Mouse (Mus musculus) ovary, postnatal 14 days (tissue): ENCODE measurements around the gene Zbtb20.
A peak's percentile ranks its signal among the peaks of the same experiment; 100 is the strongest.

Experiments used
- DNase-seq: peaks from one replicate; pipeline ENCODE4 v3.0.0; 2022; ENCODE audit warnings: low spot score

Gene Zbtb20

DNA sequence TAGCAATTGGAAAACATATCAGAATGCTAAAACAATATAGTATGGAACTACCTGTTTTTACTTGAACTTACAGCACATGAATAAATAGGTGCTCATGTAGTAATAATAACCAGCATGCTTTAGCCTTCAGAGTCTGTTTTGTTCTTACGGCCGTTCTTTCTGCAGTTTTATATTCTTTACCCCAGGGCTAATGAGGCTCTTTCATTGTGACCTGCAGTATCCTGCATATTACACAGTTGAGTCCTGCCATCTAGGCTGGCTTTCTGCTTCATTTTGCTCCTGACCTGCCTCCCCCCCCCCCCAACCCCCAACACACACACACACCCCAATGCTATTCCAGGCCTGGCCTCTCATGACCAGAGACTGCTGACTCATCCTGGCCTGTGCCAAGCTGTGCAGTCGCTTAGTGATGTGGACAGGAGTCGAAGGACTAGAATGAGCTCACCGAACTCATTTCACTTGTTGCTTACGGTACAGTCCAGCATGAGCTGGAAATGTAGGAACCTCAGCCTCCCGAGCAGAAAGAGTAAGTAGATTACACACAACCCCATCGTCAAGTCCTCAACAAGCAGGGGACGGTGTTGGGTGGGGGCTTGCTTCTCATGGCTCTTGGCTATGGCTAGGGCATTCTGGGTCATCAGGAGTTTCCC, 487.1 kb downstream of the Zbtb20 start:
- DNase-seq, result peak; percentile 40

GRCm38 (mm10) chr16:43363316-43363715, 487.6 kb downstream of the Zbtb20 start:
- no peak for DNase-seq

DNA sequence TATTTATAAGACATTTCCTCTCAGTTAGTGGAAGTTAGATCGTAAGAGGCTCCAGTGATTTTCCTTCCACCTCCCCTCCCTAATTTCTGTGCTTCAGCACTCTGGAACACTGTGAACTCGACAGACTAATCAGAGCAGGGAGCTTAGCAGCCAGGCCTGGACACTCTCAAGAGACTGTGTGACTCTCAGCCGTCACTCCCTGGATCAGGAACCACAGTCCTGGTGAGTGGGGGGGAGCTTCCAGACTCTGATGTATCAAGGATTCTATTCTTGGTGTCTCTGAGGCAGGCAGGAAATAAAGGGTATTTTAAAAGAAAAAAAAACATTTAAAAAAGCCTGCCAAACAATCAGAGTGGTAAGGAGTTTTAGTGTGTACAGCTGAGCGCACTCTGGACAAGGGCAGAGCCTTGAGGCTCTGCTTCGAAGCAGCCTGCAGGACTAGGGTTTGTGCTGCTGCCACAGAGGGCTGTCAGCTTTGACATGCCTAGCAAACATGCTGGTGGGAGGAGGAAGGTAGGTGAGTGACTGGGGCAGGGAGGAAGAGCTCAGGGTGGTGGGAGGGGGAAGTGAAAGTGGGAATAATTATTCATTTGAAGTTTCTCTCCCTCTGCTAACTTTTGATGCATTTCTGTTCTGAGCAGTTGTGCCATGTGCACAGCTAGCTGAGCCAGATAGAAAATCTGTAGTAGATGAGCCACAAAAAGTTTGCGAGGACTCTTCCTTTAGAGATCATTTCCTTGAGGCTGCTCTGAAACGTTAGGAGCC, 488.3 kb downstream of the Zbtb20 start:
- peak; percentile 45 for DNase-seq

DNA sequence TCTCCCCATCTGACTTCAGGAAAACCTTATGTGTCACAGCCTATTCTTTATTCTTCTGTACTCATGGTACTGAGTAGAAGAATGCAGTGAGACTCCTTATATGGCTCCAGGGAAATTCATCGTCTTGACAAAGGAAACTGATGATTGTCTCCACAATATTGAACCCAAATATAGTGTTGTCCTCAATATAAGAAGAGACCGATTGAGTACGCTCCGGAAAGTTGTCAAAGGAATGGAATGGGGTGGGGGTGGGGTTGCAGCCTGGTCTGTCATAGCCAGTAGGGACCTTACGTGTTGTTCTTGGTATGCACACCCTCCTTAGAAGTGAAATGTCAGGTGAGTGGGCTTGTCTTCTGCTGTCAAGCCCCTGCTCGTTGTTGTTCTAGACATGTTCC, 488.8 kb downstream of the Zbtb20 start:
- no peak for DNase-seq

- DNase-seq, result no peak
These were observed 489.6 kb downstream of the Zbtb20 start for GRCm38 (mm10) chr16:43365277-43365676.

GRCm38 (mm10) chr16:43370496-43371020, 494.9 kb downstream of the Zbtb20 start:
- DNase-seq, result no peak

DNA sequence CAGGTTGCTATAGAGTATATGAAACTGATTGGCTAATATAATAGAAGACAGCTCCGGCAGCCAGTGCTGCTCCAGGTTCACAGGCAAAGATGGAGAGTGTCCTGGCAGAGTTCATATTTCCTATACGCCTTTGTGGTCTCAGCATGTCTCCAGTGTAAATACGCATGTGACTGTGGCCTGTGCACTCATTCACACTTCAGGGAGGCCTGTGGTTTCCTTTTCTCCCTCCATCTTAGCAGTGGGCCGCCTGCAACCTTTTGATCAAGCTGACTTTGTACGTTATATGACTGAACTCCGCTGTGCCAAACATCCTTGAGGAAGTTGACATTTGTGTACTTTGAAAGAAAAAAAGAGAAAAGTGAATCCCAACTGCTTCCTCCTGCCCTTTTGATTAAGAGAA, 501.1 kb downstream of the Zbtb20 start:
- no peak for DNase-seq

DNA sequence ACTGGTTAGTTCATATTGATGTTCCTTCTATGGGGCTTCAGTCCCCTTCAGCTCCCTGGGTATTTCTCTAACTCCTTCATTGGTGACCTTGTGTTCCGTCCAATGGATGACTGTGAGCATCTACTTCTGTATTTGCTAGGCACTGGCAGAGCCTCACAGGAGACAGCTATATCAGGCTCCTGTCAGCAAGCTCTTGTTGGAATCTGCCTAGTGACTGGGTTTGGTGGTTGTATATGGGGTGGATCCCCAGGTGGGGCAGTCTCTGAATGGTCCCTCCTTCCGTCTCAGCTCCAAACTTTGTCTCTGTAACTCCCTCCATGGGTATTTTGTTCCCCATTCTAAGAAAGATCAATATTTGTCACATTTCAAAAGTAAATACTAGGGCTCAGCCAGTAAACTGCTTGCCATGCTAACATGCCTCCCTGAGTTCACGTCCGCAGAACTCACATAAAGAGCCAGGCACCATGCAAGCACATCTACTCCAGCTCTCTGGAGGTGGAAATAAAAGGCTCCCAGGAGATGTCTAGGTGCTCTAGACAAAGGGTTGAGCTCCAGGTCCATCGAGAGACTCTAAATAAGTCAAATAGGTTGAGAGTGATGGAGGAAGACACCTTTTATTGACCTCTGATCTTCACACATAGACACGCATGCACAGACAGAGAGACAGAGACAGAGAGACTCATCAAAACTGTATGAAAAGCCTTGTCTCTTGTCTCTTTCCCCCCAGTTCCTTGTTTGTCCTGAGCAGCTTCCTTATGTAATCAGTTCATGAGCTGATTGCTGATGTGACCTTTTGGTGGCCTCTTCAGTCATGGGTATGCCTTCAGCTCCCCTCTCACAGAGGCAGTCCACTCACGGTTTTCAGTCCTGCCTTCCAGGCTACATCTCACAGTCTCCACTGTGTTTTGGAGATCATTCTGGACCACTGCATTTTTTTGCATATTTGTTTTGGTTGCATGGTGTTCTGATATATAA, 504.0 kb downstream of the Zbtb20 start:
- DNase-seq, result no peak

DNA sequence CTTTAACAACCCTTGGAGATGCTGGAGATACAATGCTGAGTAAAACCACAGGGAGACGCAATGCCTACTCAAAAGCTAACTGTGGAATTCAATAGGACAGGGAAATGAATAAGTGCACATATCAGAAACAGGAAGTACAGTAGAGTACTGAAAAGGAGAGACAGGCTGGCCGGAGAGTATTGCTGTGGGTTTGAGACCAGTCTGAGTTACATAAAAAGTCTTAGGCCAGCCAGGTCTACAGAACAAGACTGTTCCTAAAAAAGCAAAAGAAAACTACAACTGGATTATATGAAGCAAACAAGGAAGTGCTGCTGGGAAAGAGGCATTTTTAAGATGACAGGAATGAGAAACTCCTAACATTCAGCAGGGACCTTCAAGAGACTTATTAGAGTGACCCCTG, 505.5 kb downstream of the Zbtb20 start:
- no peak for DNase-seq

- DNase-seq, result no peak
These were observed 507.6 kb downstream of the Zbtb20 start for GRCm38 (mm10) chr16:43383149-43383740.

- no peak for DNase-seq
These were observed 509.4 kb downstream of the Zbtb20 start for GRCm38 (mm10) chr16:43384953-43385619.

DNA sequence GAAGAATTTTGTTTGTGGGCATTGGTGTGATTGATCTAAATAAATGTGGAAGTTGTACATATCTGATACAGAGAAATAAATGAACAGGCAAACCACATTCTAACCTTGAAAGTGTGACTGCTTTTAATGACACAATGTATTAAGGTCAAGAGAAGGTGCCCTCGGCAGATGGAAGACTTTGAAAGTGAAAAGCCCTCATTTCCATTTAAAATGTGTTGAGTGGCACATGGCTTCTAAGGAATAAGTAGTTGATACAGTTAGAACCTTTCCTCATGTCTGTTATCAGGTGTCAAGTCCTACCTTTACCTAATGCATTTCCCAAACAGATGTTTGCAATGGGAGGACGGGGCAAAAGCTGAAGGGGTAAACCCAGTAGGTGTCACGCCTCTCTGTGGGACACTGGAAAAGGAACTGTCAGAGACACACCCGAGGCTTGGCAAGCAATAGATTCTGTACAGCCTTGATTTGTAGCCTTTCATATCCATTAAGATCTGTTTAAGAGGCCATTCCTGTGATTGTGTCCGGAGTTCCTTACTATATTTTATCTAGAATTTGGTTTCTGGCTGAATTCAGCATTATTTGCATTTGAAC, 510.0 kb downstream of the Zbtb20 start:
- DNase-seq, result no peak

DNA sequence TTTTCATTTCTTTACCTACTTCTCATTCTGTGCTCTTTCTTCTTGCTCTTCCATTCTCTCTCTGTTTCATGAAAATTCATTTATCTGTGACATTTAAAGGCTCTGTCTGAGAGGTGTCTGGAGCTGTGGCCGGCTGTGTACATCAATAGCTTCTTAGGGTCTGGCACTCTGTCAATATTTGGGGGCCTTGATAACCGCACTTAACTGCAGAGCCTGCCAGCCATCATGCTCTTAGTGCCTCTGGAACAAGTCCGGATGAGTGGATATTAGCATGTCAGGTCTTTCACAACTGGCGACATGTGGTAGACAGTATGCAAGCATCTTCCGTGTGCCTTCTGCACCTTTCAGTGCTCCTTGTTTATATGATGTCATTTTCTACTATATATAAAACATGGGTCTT, 510.7 kb downstream of the Zbtb20 start:
- DNase-seq, result no peak

DNA sequence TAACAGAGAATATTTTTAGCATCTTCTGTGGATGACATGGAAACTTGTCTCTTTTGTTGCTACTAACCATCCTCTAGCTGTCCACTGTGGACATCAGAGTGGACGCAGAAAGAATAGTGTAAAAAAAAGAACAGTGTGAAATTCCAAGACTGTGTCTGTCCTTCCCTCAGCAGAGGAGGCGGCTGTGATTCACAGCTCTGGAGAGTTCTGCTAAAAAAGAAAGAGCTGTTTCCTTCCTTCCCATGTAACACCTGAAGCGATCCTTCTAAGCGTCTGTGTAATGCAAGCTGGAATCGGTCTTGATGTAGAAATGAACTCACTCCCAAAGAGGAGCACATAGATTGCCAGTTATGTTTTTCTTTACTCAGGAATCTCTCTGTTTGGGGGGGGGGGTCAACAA, 512.7 kb downstream of the Zbtb20 start:
- no peak for DNase-seq

DNA sequence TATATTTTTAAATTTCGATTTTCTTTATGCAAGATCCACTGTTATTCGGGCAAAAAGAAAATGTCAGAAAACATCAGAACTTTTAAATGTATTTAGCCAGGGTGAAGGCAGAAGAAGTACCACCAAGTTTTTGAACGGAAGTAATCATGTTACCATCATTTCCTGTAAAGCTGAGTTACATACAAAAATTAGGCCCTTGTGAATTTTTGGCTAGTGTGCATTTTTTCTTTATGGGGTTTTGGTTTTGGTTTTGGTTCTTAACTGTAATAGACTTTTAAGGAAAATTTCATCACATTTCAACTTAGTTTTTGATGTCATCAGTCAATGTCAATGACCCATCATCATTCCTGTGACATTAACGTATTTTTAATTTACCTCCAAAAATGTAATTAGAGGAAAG, 514.7 kb downstream of the Zbtb20 start:
- no peak for DNase-seq

- no peak for DNase-seq
These were observed 517.7 kb downstream of the Zbtb20 start for GRCm38 (mm10) chr16:43393382-43393781.

DNA sequence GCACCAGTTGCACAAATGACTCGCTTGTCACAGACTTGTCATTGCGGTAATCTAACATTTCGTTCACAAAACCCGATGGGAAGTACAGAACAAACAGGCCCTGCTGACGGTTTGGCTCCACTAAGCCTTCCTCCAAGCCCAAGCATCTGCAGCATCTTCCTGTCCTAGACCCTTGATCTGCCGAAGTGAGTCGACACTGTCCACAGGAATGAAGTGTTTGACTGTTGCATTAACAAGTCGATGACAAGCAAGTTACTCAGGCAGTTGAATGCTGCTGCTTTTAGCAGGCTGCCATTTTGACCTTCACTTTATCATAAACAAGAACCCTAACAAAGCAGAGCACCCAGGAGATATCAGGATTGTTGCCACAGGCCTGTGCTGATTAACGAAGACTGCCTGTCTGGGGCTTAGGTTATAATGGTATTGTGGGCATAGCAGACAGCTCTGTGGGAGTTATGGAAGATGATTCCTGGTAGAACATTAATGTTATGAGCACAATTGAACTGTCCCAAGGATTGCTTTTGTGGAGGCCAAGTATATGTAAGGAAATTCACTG, 518.4 kb downstream of the Zbtb20 start:
- DNase-seq, result no peak

GRCm38 (mm10) chr16:43394760-43395159, 519.1 kb downstream of the Zbtb20 start:
- DNase-seq, result no peak

DNA sequence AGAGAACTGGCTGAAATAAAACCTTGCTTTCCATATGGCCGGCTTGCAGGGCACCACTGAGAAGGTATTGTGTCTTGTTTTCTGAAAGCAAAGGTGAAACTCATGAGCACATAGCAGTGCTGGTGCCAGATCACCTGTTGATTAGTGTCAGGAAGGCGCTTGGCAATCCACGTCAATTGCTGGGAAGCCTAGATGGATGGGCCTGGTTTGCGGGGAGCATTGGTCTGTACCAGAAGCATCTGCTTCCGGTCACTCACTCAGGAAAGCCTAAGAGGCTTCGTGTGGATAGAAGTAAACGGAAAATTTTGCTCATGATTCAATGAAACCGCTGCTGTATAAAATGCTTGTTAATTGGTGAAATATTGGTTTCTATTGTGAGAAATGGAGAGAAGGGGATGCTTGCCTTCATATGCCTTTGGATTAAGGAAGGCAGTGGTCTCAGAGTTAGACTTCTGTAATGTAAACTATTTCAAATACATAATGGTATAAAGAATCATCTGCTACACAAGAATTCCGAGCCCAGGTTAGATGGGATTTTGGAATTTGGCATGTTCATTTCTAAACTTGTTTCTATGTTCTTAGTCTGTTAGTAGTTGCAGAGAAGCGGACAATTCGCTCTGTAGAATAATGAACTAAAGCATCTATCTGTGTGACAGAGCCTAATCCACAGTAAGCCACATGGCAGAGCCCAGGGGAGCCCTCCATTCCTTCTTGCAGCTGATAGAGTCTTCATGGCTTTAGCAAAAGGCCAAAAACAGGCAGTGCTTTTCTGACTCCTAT, 521.4 kb downstream of the Zbtb20 start:
- DNase-seq, result no peak
